Mouse (Mus musculus) cerebellum, adult 2 months (tissue): ENCODE results near the gene Lyl1. TPM values are rescaled to one million over a fixed set of nuclear protein-coding genes. Genes with fewer than 3 reads are reported as not detected.

Source experiments
- DNase-seq, 2 experiments: peaks; one replicate each; pipeline ENCODE4 v3.0.0; 2021
- H3K27ac ChIP-seq: fragments of 200-500 bp; 2 replicates; pipeline ENCODE4 v1.5.1; 2012; ENCODE audit warnings: low read length, control low read depth, inconsistent platforms; ENCODE audit not compliant: insufficient read depth
- H3K27me3 ChIP-seq: fragments of 200-500 bp; 2 replicates; pipeline ENCODE4 v1.6.1; 2012; ENCODE audit warnings: inconsistent platforms, mild to moderate bottlenecking, low read length, moderate library complexity; ENCODE audit not compliant: control insufficient read depth, insufficient read depth
- H3K4me1 ChIP-seq: fragments of 200-500 bp; 2 replicates; pipeline ENCODE4 v1.6.1; 2011; ENCODE audit warnings: low read length; ENCODE audit not compliant: control insufficient read depth, insufficient read depth
- H3K4me3 ChIP-seq: fragments of 200-500 bp; replicated peaks from 2 replicates; pipeline ENCODE3; 2011; ENCODE audit warnings: mild to moderate bottlenecking, low read depth, low read length, control low read depth; ENCODE audit not compliant: insufficient read depth
- CTCF ChIP-seq: fragments of 200-500 bp; IDR thresholded peaks from 2 replicates; pipeline ENCODE4 v1.5.1; 2011; ENCODE audit warnings: low read depth, mild to moderate bottlenecking, control low read depth, low read length, moderate library complexity, borderline replicate concordance; ENCODE audit not compliant: insufficient read depth
- POLR2A ChIP-seq: fragments of 200-500 bp; IDR thresholded peaks from 2 replicates; pipeline ENCODE4 v1.6.1; 2011; ENCODE audit warnings: low read length, control low read depth, borderline replicate concordance; ENCODE audit not compliant: insufficient read depth
- WGBS: fragments of 180-500 bp; shearing (Covaris S2); methylation state at CpG from one replicate; pipeline ENCODE4 v1.1.7; 2018; 5-methylcytosine and 5-hydroxymethylcytosine counted together
- polyA plus RNA-seq: library from polyadenylated mRNA; depleted of rRNA; stranded (reverse); fragments of >200 nt; gene quantifications from 2 replicates; pipeline ENCODE4 v1.2.3, GENCODE M21; 2012; rRNA removed

The Lyl1 gene
- polyA plus RNA-seq, result 1.7 TPM in 2 replicates

- WGBS, result 45% methylated on average over 34 of the region's 34 CpGs
These were observed at the start of gene Lyl1 for GRCm38 (mm10) chr8:84700941-84701911. Gene Lyl1 (plus strand): TSS chr8:84701457.

GRCm38 (mm10) chr8:84653092-84653631 lies 48.1 kb upstream of the Lyl1 start:
- Histone ChIP-seq H3K4me1 (0 out of 2 replicates have a peak, but pooled peaks cover 2% of the 10 kb centered on the region), H3K27me3 (no peaks in the 10 kb centered on the region), H3K4me3 (no peak overlapping the region), H3K27ac (no peak overlapping the region)
- TF ChIP-seq CTCF (no peak), POLR2A (no peak)
- 60% methylated on average over 9 of the region's 9 CpGs for WGBS
- no peak for DNase-seq

More at GRCm38 (mm10) chr8:84700941-84701911, at the start of gene Lyl1:
- DNase-seq, result peak in 1 of 2 experiments; percentile 31
- TF ChIP-seq CTCF, result no peak
- no peak for TF ChIP-seq POLR2A
- Histone ChIP-seq H3K27ac (no peak within 1 kb of the TSS), H3K4me3 (no peak within 1 kb of the TSS), H3K27me3 (no peaks in the 10 kb centered on the region), H3K4me1 (peaks cover 16% of the 10 kb centered on the region)

- H3K27ac ChIP-seq, result no peak overlapping the region
- no peak for DNase-seq
These were observed 46.7 kb upstream of the Lyl1 start for GRCm38 (mm10) chr8:84654597-84654996.

GRCm38 (mm10) chr8:84655336-84656190 lies 45.7 kb upstream of the Lyl1 start:
- 41% methylated on average over 15 of the region's 15 CpGs for WGBS
- no peak overlapping the region for H3K27ac ChIP-seq
- no peak for DNase-seq

More at GRCm38 (mm10) chr8:84654597-84654996, 46.7 kb upstream of the Lyl1 start:
- Histone ChIP-seq H3K27me3 (no peaks in the 10 kb centered on the region), H3K4me3 (no peak overlapping the region), H3K4me1 (0 out of 2 replicates have a peak, but pooled peaks cover 2% of the 10 kb centered on the region)
- 50% methylated on average over 4 of the region's 4 CpGs for WGBS
- no peak for TF ChIP-seq POLR2A
- TF ChIP-seq CTCF, result no peak

GRCm38 (mm10) chr8:84656191-84656525 lies 45.1 kb upstream of the Lyl1 start:
- Histone ChIP-seq H3K4me1 (0 out of 2 replicates have a peak, but pooled peaks cover 2% of the 10 kb centered on the region), H3K27me3 (no peaks in the 10 kb centered on the region), H3K27ac (no peak overlapping the region), H3K4me3 (no peak overlapping the region)
- DNase-seq, result no peak
- 24% methylated on average over 10 of the region's 10 CpGs for WGBS
- TF ChIP-seq POLR2A (no peak), CTCF (no peak)

More at GRCm38 (mm10) chr8:84655336-84656190, 45.7 kb upstream of the Lyl1 start:
- H3K4me3 ChIP-seq, result no peak overlapping the region
- no peaks in the 10 kb centered on the region for H3K27me3 ChIP-seq
- 0 out of 2 replicates have a peak, but pooled peaks cover 2% of the 10 kb centered on the region for H3K4me1 ChIP-seq
- no peak for TF ChIP-seq CTCF
- no peak for TF ChIP-seq POLR2A

GRCm38 (mm10) chr8:84656641-84657126 lies 44.6 kb upstream of the Lyl1 start:
- 6% methylated on average over 23 of the region's 23 CpGs for WGBS
- no peak overlapping the region for H3K27ac ChIP-seq
- DNase-seq, result peak; percentile 57 to 65

GRCm38 (mm10) chr8:84657203-84657602 lies 44.1 kb upstream of the Lyl1 start:
- no peak for DNase-seq
- 0 out of 2 replicates have a peak, but pooled peaks cover 2% of the 10 kb centered on the region for H3K4me1 ChIP-seq
- no peaks in the 10 kb centered on the region for H3K27me3 ChIP-seq
- TF ChIP-seq CTCF, result no peak
- TF ChIP-seq POLR2A, result no peak
- no peak overlapping the region for H3K27ac ChIP-seq
- H3K4me3 ChIP-seq, result no peak overlapping the region

More at GRCm38 (mm10) chr8:84656641-84657126, 44.6 kb upstream of the Lyl1 start:
- no peak for TF ChIP-seq CTCF
- no peak for TF ChIP-seq POLR2A
- Histone ChIP-seq H3K4me3 (peak overlapping the region; percentile 9), H3K27me3 (no peaks in the 10 kb centered on the region), H3K4me1 (0 out of 2 replicates have a peak, but pooled peaks cover 2% of the 10 kb centered on the region)
